Mouse (Mus musculus) MEL (cell line): ENCODE results near the gene Plekha5. TPM values are rescaled to one million over a fixed set of nuclear protein-coding genes. Genes with fewer than 3 reads are reported as not detected.

Source experiments
- DNase-seq: peaks from one replicate; pipeline ENCODE4 v3.0.0; 2011; ENCODE audit warnings: low read depth, low spot score
- H3K27ac ChIP-seq: 2 replicates; pipeline ENCODE4 v1.5.1; 2012; ENCODE audit warnings: low read depth, mild to moderate bottlenecking, control low read depth, low read length, moderate library complexity; ENCODE audit not compliant: control insufficient read depth
- H3K27me3 ChIP-seq, 2 experiments: fragments of 150-350 bp in 1 of 2; sonication (generic) in 1 of 2; 2 replicates each; pipeline ENCODE4 v1.6.1; 2012; ENCODE audit warnings: low read length in 2 of 2, mild to moderate bottlenecking in 2 of 2, improper control_type of control experiment in 1 of 2, moderate library complexity in 1 of 2; ENCODE audit not compliant: insufficient read depth in 2 of 2, control insufficient read depth in 1 of 2
- H3K36me3 ChIP-seq, 2 experiments: 2 replicates each; pipeline ENCODE4 v1.6.1; 2012 to 2014; ENCODE audit warnings: low read length in 2 of 2, improper control_type of control experiment in 1 of 2, inconsistent platforms in 1 of 2, mild to moderate bottlenecking in 1 of 2; ENCODE audit not compliant: insufficient read depth in 2 of 2, control insufficient read depth in 1 of 2
- H3K4me1 ChIP-seq, 2 experiments: fragments of 150-350 bp in 1 of 2; sonication (generic) in 1 of 2; 2 replicates each; pipeline ENCODE4 v1.6.1; 2012; ENCODE audit warnings: low read length in 2 of 2, improper control_type of control experiment in 1 of 2, mild to moderate bottlenecking in 1 of 2; ENCODE audit not compliant: insufficient read depth in 2 of 2, control insufficient read depth in 1 of 2
- H3K4me3 ChIP-seq, 2 experiments: fragments of 150-350 bp in 1 of 2; sonication (generic) in 1 of 2; 2 replicates each; pipeline ENCODE4 v1.5.1; 2012; ENCODE audit warnings: low read depth in 2 of 2, low read length in 2 of 2, mild to moderate bottlenecking in 2 of 2, moderate library complexity in 2 of 2, control low read depth in 1 of 2, improper control_type of control experiment in 1 of 2; ENCODE audit not compliant: control insufficient read depth in 1 of 2, insufficient read depth in 1 of 2
- H3K79me2 ChIP-seq: 2 replicates; pipeline ENCODE4 v1.6.1; 2012; ENCODE audit warnings: mild to moderate bottlenecking, low read length, moderate library complexity; ENCODE audit not compliant: control insufficient read depth, poor library complexity, insufficient read depth
- H3K9ac ChIP-seq: 2 replicates; pipeline ENCODE4 v1.6.1; 2012; ENCODE audit warnings: low read depth, mild to moderate bottlenecking, control low read depth, low read length, moderate library complexity; ENCODE audit not compliant: control insufficient read depth, poor library complexity, severe bottlenecking
- H3K9me3 ChIP-seq: fragments of 150-350 bp; sonication (generic); replicated peaks from 2 replicates; pipeline ENCODE4 v1.6.1; 2012; ENCODE audit warnings: mild to moderate bottlenecking, low read length, improper control_type of control experiment, moderate library complexity; ENCODE audit not compliant: insufficient read depth
- BHLHE40 ChIP-seq: IDR thresholded peaks from 2 replicates; pipeline ENCODE4 v1.6.1; 2012; ENCODE audit warnings: low read depth, mild to moderate bottlenecking, inconsistent platforms, low read length, improper control_type of control experiment, borderline replicate concordance
- CHD1 ChIP-seq: IDR thresholded peaks from 2 replicates; pipeline ENCODE4 v1.6.1; 2012; ENCODE audit warnings: low read depth, mild to moderate bottlenecking, inconsistent platforms, low read length, improper control_type of control experiment
- CTCF ChIP-seq, 3 experiments: IDR thresholded peaks in 2 of 3; conservative IDR thresholded peaks in 1 of 3; 2 replicates each; pipeline ENCODE4 v1.5.1; 2011 to 2012; ENCODE audit warnings: low read length in 3 of 3, low read depth in 2 of 3, mild to moderate bottlenecking in 2 of 3, improper control_type of control experiment in 1 of 3, inconsistent platforms in 1 of 3, mixed read lengths in 1 of 3, moderate library complexity in 1 of 3; ENCODE audit not compliant: control insufficient read depth in 1 of 3, insufficient read depth in 1 of 3, poor library complexity in 1 of 3, severe bottlenecking in 1 of 3
- ELF1 ChIP-seq: IDR thresholded peaks from 2 replicates; pipeline ENCODE4 v1.6.1; 2014; ENCODE audit warnings: low read depth, mild to moderate bottlenecking, inconsistent platforms, low read length, improper control_type of control experiment, moderate library complexity
- ETS1 ChIP-seq: IDR thresholded peaks from 2 replicates; pipeline ENCODE4 v1.6.1; 2012; ENCODE audit warnings: low read depth, mild to moderate bottlenecking, inconsistent platforms, low read length, improper control_type of control experiment, moderate library complexity
- GABPA ChIP-seq: IDR thresholded peaks from 2 replicates; pipeline ENCODE4 v1.6.1; 2012; ENCODE audit warnings: low read depth, mild to moderate bottlenecking, inconsistent platforms, low read length, improper control_type of control experiment, moderate library complexity
- HCFC1 ChIP-seq: IDR thresholded peaks from 2 replicates; pipeline ENCODE4 v1.6.1; 2012; ENCODE audit warnings: low read depth, mild to moderate bottlenecking, inconsistent platforms, low read length, improper control_type of control experiment, moderate library complexity
- NELFE ChIP-seq: IDR thresholded peaks from 2 replicates; pipeline ENCODE4 v1.6.1; 2011; ENCODE audit warnings: low read depth, low read length, improper control_type of control experiment
- RAD21 ChIP-seq: IDR thresholded peaks from 2 replicates; pipeline ENCODE4 v1.6.1; 2011; ENCODE audit warnings: mild to moderate bottlenecking, low read depth, low read length, improper control_type of control experiment
- SIN3A ChIP-seq: IDR thresholded peaks from 2 replicates; pipeline ENCODE4 v1.6.1; 2012; ENCODE audit warnings: low read length, improper control_type of control experiment, inconsistent platforms
- TBP ChIP-seq: IDR thresholded peaks from 2 replicates; pipeline ENCODE4 v1.8.0; 2011; ENCODE audit warnings: low read depth, low read length, improper control_type of control experiment
- TCF12 ChIP-seq: IDR thresholded peaks from 2 replicates; pipeline ENCODE4 v1.6.1; 2014; ENCODE audit warnings: low read depth, mild to moderate bottlenecking, inconsistent platforms, low read length, improper control_type of control experiment, moderate library complexity
- UBTF ChIP-seq: IDR thresholded peaks from 2 replicates; pipeline ENCODE4 v1.6.1; 2012; ENCODE audit warnings: low read depth, mild to moderate bottlenecking, inconsistent platforms, low read length, improper control_type of control experiment, moderate library complexity, borderline replicate concordance; ENCODE audit not compliant: insufficient read depth
- USF1 ChIP-seq: IDR thresholded peaks from 2 replicates; pipeline ENCODE4 v1.6.1; 2014; ENCODE audit warnings: low read depth, mild to moderate bottlenecking, inconsistent platforms, low read length, improper control_type of control experiment, moderate library complexity
- USF2 ChIP-seq, 2 experiments: IDR thresholded peaks; 2 replicates each; pipeline ENCODE4 v1.6.1; 2011 to 2012; ENCODE audit warnings: improper control_type of control experiment in 2 of 2, low read length in 2 of 2, borderline replicate concordance in 1 of 2, inconsistent platforms in 1 of 2, low read depth in 1 of 2, mild to moderate bottlenecking in 1 of 2; ENCODE audit not compliant: insufficient read depth in 1 of 2
- ZC3H11A ChIP-seq: IDR thresholded peaks from 2 replicates; pipeline ENCODE4 v1.6.1; 2012; ENCODE audit warnings: low read depth, mild to moderate bottlenecking, inconsistent platforms, low read length, improper control_type of control experiment
- ZNF384 ChIP-seq: IDR thresholded peaks from 2 replicates; pipeline ENCODE4 v1.6.1; 2012; ENCODE audit warnings: low read depth, mild to moderate bottlenecking, inconsistent platforms, low read length, improper control_type of control experiment
- polyA plus RNA-seq, 2 experiments: library from polyadenylated mRNA; stranded (reverse) in 1 of 2; unstranded in 1 of 2; fragments of >175 nt in 1 of 2; fragments of >200 nt in 1 of 2; gene quantifications; 2 replicates each; pipeline versions ENCODE4 v1.2.1 to v1.2.4; 2012; ENCODE audit warnings: low replicate concordance in 2 of 2, low read depth in 1 of 2; ENCODE audit not compliant: insufficient read length in 2 of 2, insufficient read depth in 1 of 2, missing spikeins in 1 of 2
- total RNA-seq: library from RNA; depleted of rRNA; stranded (reverse); fragments of 300-350 nt; gene quantifications from 2 replicates; pipeline ENCODE4 v1.2.3, GENCODE M21; 2012

The Plekha5 gene
- total and polyA plus RNA-seq, 3 experiments: 0.24 to 0.35 TPM; not detected in 1

DNA sequence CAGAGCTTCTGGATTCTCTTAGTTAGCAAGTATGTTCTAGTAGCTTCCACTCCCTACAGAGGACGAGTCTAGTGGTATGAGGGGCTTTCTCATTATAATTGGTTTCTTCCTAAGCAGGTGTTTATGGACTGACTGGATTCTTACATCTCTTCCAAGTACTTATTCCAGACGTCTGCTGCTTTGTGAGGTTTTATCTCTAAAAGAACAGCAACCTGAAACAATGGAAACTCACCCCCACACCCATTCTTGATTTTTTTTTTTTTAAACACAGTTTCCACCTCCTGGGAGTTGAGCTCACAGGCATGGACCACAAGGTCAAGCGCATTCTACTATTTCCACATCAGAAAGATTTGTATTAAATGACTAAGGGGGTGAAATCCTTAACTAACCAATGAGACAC, 83.8 kb downstream of the Plekha5 start:
- TF ChIP-seq CHD1 (no peak), SIN3A (no peak), UBTF (no peak), ETS1 (no peak), GABPA (no peak), CTCF (IDR thresholded peaks at IDR 0.05 in 2 of 3, conservative IDR thresholded peaks at IDR 0.05 in 1 of 3; ENCODE audit: control insufficient read depth in 1 of 3, insufficient read depth in 1 of 3, low read depth in 2 of 3, low read length in 3 of 3, poor library complexity in 1 of 3, severe bottlenecking in 1 of 3) (no peak), USF1 (no peak), BHLHE40 (no peak), TBP (no peak)
- Histone ChIP-seq H3K27me3 (no peaks in the 10 kb centered on the region), H3K9me3 (no peaks in the 10 kb centered on the region), H3K4me3 (no peak overlapping the region), H3K27ac (no peak overlapping the region), H3K9ac (no peak overlapping the region), H3K79me2 (no peaks in the 10 kb centered on the region), H3K36me3 (no peaks in the 10 kb centered on the region), H3K4me1 (no peaks in the 10 kb centered on the region)
- DNase-seq: no peak

DNA sequence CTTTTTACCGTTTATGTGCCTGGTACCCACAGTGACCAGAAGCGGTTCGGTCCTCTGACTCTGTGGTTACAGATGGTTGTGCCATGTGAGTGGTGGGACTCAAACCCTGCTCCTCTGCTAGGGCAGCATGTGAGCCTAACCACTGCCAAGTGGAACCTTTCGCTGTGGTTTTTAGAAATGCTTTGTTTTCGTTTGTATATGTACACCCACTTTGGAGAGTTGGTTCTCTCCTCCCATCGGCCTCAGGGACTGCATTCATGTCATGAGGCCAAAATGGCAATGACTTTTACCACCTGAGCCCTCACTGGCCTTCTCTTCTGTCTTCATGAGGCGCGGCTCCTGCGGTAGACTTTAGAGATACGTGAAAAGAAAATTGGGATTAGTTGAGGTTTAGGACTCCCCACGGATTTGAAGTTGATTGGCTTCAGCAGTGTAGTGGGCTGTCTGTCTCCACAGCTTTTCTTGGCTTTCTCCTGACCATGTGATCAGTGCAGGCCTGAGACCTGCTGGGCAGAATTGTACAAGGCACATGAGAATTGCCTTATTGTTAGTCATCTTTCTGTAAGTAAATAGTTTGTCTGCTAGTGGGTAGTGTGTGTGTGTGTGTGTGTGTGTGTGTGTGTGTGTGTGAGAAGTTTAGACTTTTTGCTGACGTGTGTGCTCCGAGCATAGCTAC, 84.8 kb downstream of the Plekha5 start:
- Histone ChIP-seq H3K9ac (no peak overlapping the region), H3K27me3 (no peaks in the 10 kb centered on the region), H3K79me2 (no peaks in the 10 kb centered on the region), H3K36me3 (no peaks in the 10 kb centered on the region), H3K4me1 (no peaks in the 10 kb centered on the region), H3K9me3 (no peaks in the 10 kb centered on the region), H3K27ac (no peak overlapping the region), H3K4me3 (no peak overlapping the region)
- DNase-seq: no peak
- TF ChIP-seq ZC3H11A (no peak), ZNF384 (no peak), NELFE (no peak), UBTF (no peak), ETS1 (no peak), BHLHE40 (no peak), ELF1 (no peak), TCF12 (no peak), USF2 (IDR thresholded peaks at IDR 0.05; ENCODE audit: borderline replicate concordance in 1 of 2, insufficient read depth in 1 of 2, low read depth in 1 of 2, low read length in 2 of 2) (no peak)

DNA sequence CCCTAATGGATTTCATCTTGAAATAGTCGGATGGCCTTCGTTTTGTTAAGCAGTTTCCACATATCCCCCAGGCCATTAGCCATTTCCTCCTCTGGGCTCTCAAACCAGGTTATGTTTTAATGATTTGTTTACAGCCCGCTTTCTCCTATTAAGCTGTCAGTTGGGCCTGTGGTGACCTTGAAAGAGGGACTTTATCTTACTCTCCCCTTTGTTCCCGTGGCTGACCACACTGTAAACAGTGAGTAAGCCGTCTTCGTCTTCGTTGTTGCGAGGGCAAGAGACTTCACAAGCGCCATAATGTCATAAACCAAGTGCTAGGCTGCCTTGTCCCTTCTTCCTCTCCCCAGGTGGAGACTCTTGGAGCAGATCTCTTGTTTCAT, 85.3 kb downstream of the Plekha5 start:
- Histone ChIP-seq H3K4me1 (no peaks in the 10 kb centered on the region), H3K9me3 (no peaks in the 10 kb centered on the region), H3K4me3 (no peak overlapping the region), H3K79me2 (no peaks in the 10 kb centered on the region), H3K36me3 (no peaks in the 10 kb centered on the region), H3K27ac (no peak overlapping the region), H3K9ac (no peak overlapping the region), H3K27me3 (no peaks in the 10 kb centered on the region)
- no peak for DNase-seq
- TF ChIP-seq RAD21: no peak
- TF ChIP-seq HCFC1: no peak
- TF ChIP-seq, all 39 proteins: peak for 0
